Mouse (Mus musculus) cerebellum, adult 2 months (tissue): ENCODE results near the gene Myh6. TPM values are rescaled to one million over a fixed set of nuclear protein-coding genes. Genes with fewer than 3 reads are reported as not detected.

Source experiments
- DNase-seq, 2 experiments: peaks; one replicate each; pipeline ENCODE4 v3.0.0; 2021
- H3K27ac ChIP-seq: fragments of 200-500 bp; 2 replicates; pipeline ENCODE4 v1.5.1; 2012; ENCODE audit warnings: low read length, control low read depth, inconsistent platforms; ENCODE audit not compliant: insufficient read depth
- H3K27me3 ChIP-seq: fragments of 200-500 bp; 2 replicates; pipeline ENCODE4 v1.6.1; 2012; ENCODE audit warnings: inconsistent platforms, mild to moderate bottlenecking, low read length, moderate library complexity; ENCODE audit not compliant: control insufficient read depth, insufficient read depth
- H3K4me1 ChIP-seq: fragments of 200-500 bp; 2 replicates; pipeline ENCODE4 v1.6.1; 2011; ENCODE audit warnings: low read length; ENCODE audit not compliant: control insufficient read depth, insufficient read depth
- H3K4me3 ChIP-seq: fragments of 200-500 bp; replicated peaks from 2 replicates; pipeline ENCODE3; 2011; ENCODE audit warnings: mild to moderate bottlenecking, low read depth, low read length, control low read depth; ENCODE audit not compliant: insufficient read depth
- CTCF ChIP-seq: fragments of 200-500 bp; IDR thresholded peaks from 2 replicates; pipeline ENCODE4 v1.5.1; 2011; ENCODE audit warnings: low read depth, mild to moderate bottlenecking, control low read depth, low read length, moderate library complexity, borderline replicate concordance; ENCODE audit not compliant: insufficient read depth
- POLR2A ChIP-seq: fragments of 200-500 bp; IDR thresholded peaks from 2 replicates; pipeline ENCODE4 v1.6.1; 2011; ENCODE audit warnings: low read length, control low read depth, borderline replicate concordance; ENCODE audit not compliant: insufficient read depth
- WGBS: fragments of 180-500 bp; shearing (Covaris S2); methylation state at CpG from one replicate; pipeline ENCODE4 v1.1.7; 2018; 5-methylcytosine and 5-hydroxymethylcytosine counted together
- polyA plus RNA-seq: library from polyadenylated mRNA; depleted of rRNA; stranded (reverse); fragments of >200 nt; gene quantifications from 2 replicates; pipeline ENCODE4 v1.2.3, GENCODE M21; 2012

Gene Myh6
- polyA plus RNA-seq, 1 experiment = 0.10 TPM

GRCm38 (mm10) chr14:54959197-54959596 is 7.5 kb downstream of the Myh6 start:
- Histone ChIP-seq H3K27ac (no peak overlapping the region), H3K4me3 (no peak overlapping the region), H3K27me3 (no peaks in the 10 kb centered on the region), H3K4me1 (no peaks in the 10 kb centered on the region)
- DNase-seq = no peak
- 94% methylated on average over 3 of the region's 3 CpGs for WGBS
- TF ChIP-seq POLR2A (no peak), CTCF (no peak)

GRCm38 (mm10) chr14:54958503-54958902 is 8.2 kb downstream of the Myh6 start:
- WGBS = 76% methylated on average over 4 of the region's 4 CpGs
- TF ChIP-seq CTCF (no peak), POLR2A (no peak)

GRCm38 (mm10) chr14:54956533-54956932 is 10.2 kb downstream of the Myh6 start:
- WGBS = 89% methylated on average over 9 of the region's 9 CpGs
- H3K4me1 ChIP-seq = no peaks in the 10 kb centered on the region
- no peaks in the 10 kb centered on the region for H3K27me3 ChIP-seq

More at GRCm38 (mm10) chr14:54958503-54958902, 8.2 kb downstream of the Myh6 start:
- DNase-seq = no peak
- Histone ChIP-seq H3K27me3 (no peaks in the 10 kb centered on the region), H3K4me3 (no peak overlapping the region), H3K27ac (no peak overlapping the region), H3K4me1 (no peaks in the 10 kb centered on the region)

GRCm38 (mm10) chr14:54955481-54955880 is 11.2 kb downstream of the Myh6 start:
- Histone ChIP-seq H3K27ac (no peak overlapping the region), H3K4me3 (no peak overlapping the region), H3K4me1 (no peaks in the 10 kb centered on the region), H3K27me3 (no peaks in the 10 kb centered on the region)
- TF ChIP-seq CTCF (no peak), POLR2A (no peak)
- DNase-seq = no peak
- WGBS = 86% methylated on average over 3 of the region's 3 CpGs

More at GRCm38 (mm10) chr14:54956533-54956932, 10.2 kb downstream of the Myh6 start:
- Histone ChIP-seq H3K27ac (no peak overlapping the region), H3K4me3 (no peak overlapping the region)
- no peak for TF ChIP-seq POLR2A
- TF ChIP-seq CTCF = no peak
- DNase-seq = no peak

- WGBS = 88% methylated on average over 3 of the region's 3 CpGs
- Histone ChIP-seq H3K4me3 (no peak overlapping the region), H3K27me3 (no peaks in the 10 kb centered on the region), H3K27ac (no peak overlapping the region), H3K4me1 (no peaks in the 10 kb centered on the region)
- DNase-seq = no peak
- TF ChIP-seq POLR2A (no peak), CTCF (no peak)
Measured at GRCm38 (mm10) chr14:54954474-54954873, 12.3 kb downstream of the Myh6 start.

- H3K4me1 ChIP-seq = no peaks in the 10 kb centered on the region
- DNase-seq = no peak
- no peak for TF ChIP-seq CTCF
- TF ChIP-seq POLR2A = no peak
- H3K27ac ChIP-seq = no peak overlapping the region
- no peak overlapping the region for H3K4me3 ChIP-seq
- no peaks in the 10 kb centered on the region for H3K27me3 ChIP-seq
- 86% methylated on average over 8 of the region's 8 CpGs for WGBS
Measured at GRCm38 (mm10) chr14:54953664-54954206, 13.0 kb downstream of the Myh6 start.

- no peaks in the 10 kb centered on the region for H3K27me3 ChIP-seq
- TF ChIP-seq POLR2A = no peak
- no peak for TF ChIP-seq CTCF
- no peak for DNase-seq
- no peaks in the 10 kb centered on the region for H3K4me1 ChIP-seq
- H3K4me3 ChIP-seq = no peak overlapping the region
- 90% methylated on average over 6 of the region's 6 CpGs for WGBS
- no peak overlapping the region for H3K27ac ChIP-seq
Measured at GRCm38 (mm10) chr14:54951587-54951986, 15.1 kb downstream of the Myh6 start.

GRCm38 (mm10) chr14:54950493-54950892 is 16.2 kb downstream of the Myh6 start:
- Histone ChIP-seq H3K4me1 (no peaks in the 10 kb centered on the region), H3K27ac (no peak overlapping the region), H3K27me3 (no peaks in the 10 kb centered on the region), H3K4me3 (no peak overlapping the region)
- TF ChIP-seq CTCF = no peak
- TF ChIP-seq POLR2A = no peak
- no peak for DNase-seq
- 63% methylated on average over 12 of the region's 12 CpGs for WGBS
